29 mouse cellular contexts compared by ENCODE assay signal in genomic region chr2:60914524-60915280, GRCm38 (mm10). TPM values are rescaled to one million over a fixed set of nuclear protein-coding genes. Genes with fewer than 3 reads are reported as not detected.
DNase-seq lines count a peak whose midpoint lies in the region; ATAC-seq and TF ChIP-seq lines count a peak whose summit lies in the region.
"Had no signal": no experiment of that assay in that cellular context is flagged by ENCODE, and none has a peak within 500 bp of the region (broad histone marks: within the 10 kb centered on the region; RNA-seq: fewer than 3 reads in every experiment).

No protein-coding gene starts in this region.

- intact Hi-C loops in left cerebral cortex, adult 2 months (cut with DNase I), result no loop called here

- peak overlapping the region; percentile 37; the same call in 1 of the 2 replicates for H3K27ac ChIP-seq in left cerebral cortex, adult 2 months
- H3K27ac ChIP-seq: embryonic facial prominence, embryonic 12.5 days; forebrain, embryonic 15.5 days; heart, embryonic 15.5 days; hindbrain, embryonic 12.5 days; hindbrain, postnatal 0 days; intestine, embryonic 15.5 days; kidney, postnatal 0 days; liver, embryonic 14.5 days; midbrain, embryonic 12.5 days; neural tube, embryonic 12.5 days had no signal

- TF ChIP-seq CTCF in left cerebral cortex, adult 2 months (IDR thresholded peaks at IDR 0.05), result no peak

- no peak overlapping the region for H3K4me3 ChIP-seq in left cerebral cortex, adult 2 months
- H3K4me3 ChIP-seq: embryonic facial prominence, embryonic 12.5 days; forebrain, embryonic 15.5 days; heart, embryonic 15.5 days; hindbrain, embryonic 12.5 days; intestine, embryonic 15.5 days; midbrain, embryonic 12.5 days; myocyte; neural tube, embryonic 12.5 days had no signal

- DNase-seq in frontal cortex, postnatal 10 days (ENCODE audit: low spot score in 2 of 2), result no peak
- no peak for DNase-seq in left cerebral cortex, adult 2 months (ENCODE audit: extremely low spot score in 1 of 2, low spot score in 2 of 2)
- DNase-seq in left cerebral cortex, adult 8-10 months (ENCODE audit: low spot score in 2 of 2), result no peak
- DNase-seq in brain, adult 2 months (ENCODE audit: low read depth, low spot score), result peak; percentile 77
- peak; percentile 18 for DNase-seq in right cerebral cortex, postnatal 14 days
- DNase-seq: adrenal gland, adult 8-10 months; cerebellum, adult 8-10 months; embryo, embryonic 11 days; heart, postnatal 36 days; kidney, adult 2 months; kidney, postnatal 4 days; lung, adult 2 months; lung, postnatal 14 days; spleen, adult 18-20 months; thymus, adult 18-20 months; thymus, postnatal 25 days had no signal

- ATAC-seq in frontal cortex, adult (ENCODE audit: low TSS enrichment), result peak; percentile 80
- ATAC-seq in megakaryocyte-erythroid progenitor cell, adult 5-6 weeks (replicated peaks; ENCODE audit: low FRiP score, low TSS enrichment, poor library complexity, severe bottlenecking), result no peak
- ATAC-seq: forebrain, embryonic 15.5 days; hindbrain, postnatal 0 days; intestine, embryonic 15.5 days had no signal

RNA-seq across cellular contexts. Expression of gene Rbms1, which starts 48.3 kb away (rescaled TPM):
- total RNA-seq in left cerebral cortex, adult 2 months (2021), result 10 to 100 TPM; 19.4 to 20.2 TPM
- 10 to 100 TPM; 20.8 to 25.4 (median 23.8) TPM for total RNA-seq in left cerebral cortex, adult 8-10 months (2022)
- 8.9 and 15.6 TPM in 2 replicates for total RNA-seq in megakaryocyte-erythroid progenitor cell, adult 5-6 weeks (2014; fragmentation: Nextera tagmentation)
- 13.1 and 16.4 TPM in 2 replicates for total RNA-seq in megakaryocyte-erythroid progenitor cell, adult 5-6 weeks (2017)

Comparison
In these comparisons a context has a peak if more than half of its experiments do, and no peak if none do; other contexts are left out.
1. DNase-seq: peak in brain, adult 2 months (single experiment) and right cerebral cortex, postnatal 14 days (single experiment); none in frontal cortex, postnatal 10 days (0 of 2), left cerebral cortex, adult 2 months (0 of 2) and left cerebral cortex, adult 8-10 months (0 of 2).